Mouse (Mus musculus): ENCODE measurements at regions not wholly inside any gene's neighbourhood (a gene's known extent, or its start where the extent isn't known, plus 50 kb on each side); places are given as distances from the start of the nearest gene placed in this dataset.

GRCm38 (mm10) chr9:47412786-47413185, 117.2 kb upstream of the Cadm1 start:
- DNase-seq (ENCODE audit: extremely low spot score in 1 of 2, low spot score in 2 of 2) = no peak
- TF ChIP-seq CTCF (IDR thresholded peaks at IDR 0.05) = no peak
- Histone ChIP-seq H3K4me3 (no peak overlapping the region), H3K27ac (no peak overlapping the region)
- intact Hi-C loops (cut with DNase I) = no loop called here

- Histone ChIP-seq H3K4me3 (no peak overlapping the region), H3K27ac (no peak overlapping the region)
- TF ChIP-seq CTCF (IDR thresholded peaks at IDR 0.05) = no peak
- no peak for DNase-seq (ENCODE audit: extremely low spot score in 1 of 2, low spot score in 2 of 2)
- intact Hi-C loops (cut with DNase I) = no loop called here
Measured at GRCm38 (mm10) chr9:47414350-47414988, 115.5 kb upstream of the Cadm1 start.

- intact Hi-C loops (cut with DNase I) = no loop called here
- Histone ChIP-seq H3K4me3 (no peak overlapping the region), H3K27ac (no peak overlapping the region; the same call in 1 of the 2 replicates)
- peak in 1 of 2 experiments; percentile 23 for DNase-seq (ENCODE audit: extremely low spot score in 1 of 2, low spot score in 2 of 2)
- no peak for TF ChIP-seq CTCF (IDR thresholded peaks at IDR 0.05)
Measured at GRCm38 (mm10) chr9:47422151-47422599, 107.8 kb upstream of the Cadm1 start.

GRCm38 (mm10) chr9:47422741-47423461, 107.1 kb upstream of the Cadm1 start:
- Histone ChIP-seq H3K4me3 (no peak overlapping the region), H3K27ac (no peak overlapping the region)
- intact Hi-C loops (cut with DNase I) = no loop called here
- peak; percentile 50 to 60 for DNase-seq (ENCODE audit: extremely low spot score in 1 of 2, low spot score in 2 of 2)
- no peak for TF ChIP-seq CTCF (IDR thresholded peaks at IDR 0.05)

- intact Hi-C loops (cut with DNase I) = no loop called here
- Histone ChIP-seq H3K4me3 (no peak overlapping the region), H3K27ac (no peak overlapping the region)
- no peak for DNase-seq (ENCODE audit: extremely low spot score in 1 of 2, low spot score in 2 of 2)
- no peak for TF ChIP-seq CTCF (IDR thresholded peaks at IDR 0.05)
Measured at GRCm38 (mm10) chr9:47423462-47423832, 106.5 kb upstream of the Cadm1 start.

GRCm38 (mm10) chr9:47424191-47424590, 105.8 kb upstream of the Cadm1 start:
- intact Hi-C loops (cut with DNase I) = no loop called here
- H3K27ac ChIP-seq = no peak overlapping the region
- H3K4me3 ChIP-seq = no peak overlapping the region
- no peak for DNase-seq (ENCODE audit: extremely low spot score in 1 of 2, low spot score in 2 of 2)
- no peak for TF ChIP-seq CTCF (IDR thresholded peaks at IDR 0.05)

GRCm38 (mm10) chr9:47426712-47427111, 103.3 kb upstream of the Cadm1 start:
- DNase-seq (ENCODE audit: extremely low spot score in 1 of 2, low spot score in 2 of 2) = no peak
- Histone ChIP-seq H3K4me3 (no peak overlapping the region), H3K27ac (no peak overlapping the region)
- intact Hi-C loops (cut with DNase I) = no loop called here
- no peak for TF ChIP-seq CTCF (IDR thresholded peaks at IDR 0.05)

- H3K27ac ChIP-seq = no peak overlapping the region
- intact Hi-C loops (cut with DNase I) = no loop called here
- H3K4me3 ChIP-seq = no peak overlapping the region
- DNase-seq (ENCODE audit: extremely low spot score in 1 of 2, low spot score in 2 of 2) = no peak
- no peak for TF ChIP-seq CTCF (IDR thresholded peaks at IDR 0.05)
Measured at GRCm38 (mm10) chr9:47428710-47429341, 101.1 kb upstream of the Cadm1 start.

- no peak for DNase-seq (ENCODE audit: extremely low spot score in 1 of 2, low spot score in 2 of 2)
- intact Hi-C loops (cut with DNase I) = no loop called here
- Histone ChIP-seq H3K4me3 (no peak overlapping the region), H3K27ac (no peak overlapping the region)
- TF ChIP-seq CTCF (IDR thresholded peaks at IDR 0.05) = no peak
Measured at GRCm38 (mm10) chr9:47429691-47430090, 100.3 kb upstream of the Cadm1 start.

GRCm38 (mm10) chr9:47432715-47433114, 97.3 kb upstream of the Cadm1 start:
- TF ChIP-seq CTCF (IDR thresholded peaks at IDR 0.05) = no peak
- Histone ChIP-seq H3K27ac (no peak overlapping the region), H3K4me3 (no peak overlapping the region)
- intact Hi-C loops (cut with DNase I) = no loop called here
- no peak for DNase-seq (ENCODE audit: extremely low spot score in 1 of 2, low spot score in 2 of 2)

- DNase-seq (ENCODE audit: extremely low spot score in 1 of 2, low spot score in 2 of 2) = no peak
- TF ChIP-seq CTCF (IDR thresholded peaks at IDR 0.05) = no peak
- Histone ChIP-seq H3K4me3 (no peak overlapping the region), H3K27ac (no peak overlapping the region)
- intact Hi-C loops (cut with DNase I) = no loop called here
Measured at GRCm38 (mm10) chr9:47433185-47433584, 96.8 kb upstream of the Cadm1 start.

- intact Hi-C loops (cut with DNase I) = no loop called here
- no peak for DNase-seq (ENCODE audit: extremely low spot score in 1 of 2, low spot score in 2 of 2)
- no peak for TF ChIP-seq CTCF (IDR thresholded peaks at IDR 0.05)
- Histone ChIP-seq H3K27ac (no peak overlapping the region), H3K4me3 (no peak overlapping the region)
Measured at GRCm38 (mm10) chr9:47434091-47434490, 95.9 kb upstream of the Cadm1 start.

Measured in left cerebral cortex, adult 2 months (tissue).